Mouse (Mus musculus): Measurements from ENCODE around the gene Gm5105.

- TF ChIP-seq GATA1 (IDR thresholded peaks at IDR 0.05; ENCODE audit: borderline replicate concordance, low read length) (no peak), FLI1 (IDR thresholded peaks at IDR 0.05; ENCODE audit: low read length) (no peak)
These were observed 26.2 kb downstream of the Gm5105 start for GRCm38 (mm10) chr3:138040938-138041337.
